Mouse (Mus musculus): ENCODE measurements at regions not wholly inside any gene's neighbourhood (a gene's known extent, or its start where the extent isn't known, plus 50 kb on each side); places are given as distances from the start of the nearest gene placed in this dataset.

DNA sequence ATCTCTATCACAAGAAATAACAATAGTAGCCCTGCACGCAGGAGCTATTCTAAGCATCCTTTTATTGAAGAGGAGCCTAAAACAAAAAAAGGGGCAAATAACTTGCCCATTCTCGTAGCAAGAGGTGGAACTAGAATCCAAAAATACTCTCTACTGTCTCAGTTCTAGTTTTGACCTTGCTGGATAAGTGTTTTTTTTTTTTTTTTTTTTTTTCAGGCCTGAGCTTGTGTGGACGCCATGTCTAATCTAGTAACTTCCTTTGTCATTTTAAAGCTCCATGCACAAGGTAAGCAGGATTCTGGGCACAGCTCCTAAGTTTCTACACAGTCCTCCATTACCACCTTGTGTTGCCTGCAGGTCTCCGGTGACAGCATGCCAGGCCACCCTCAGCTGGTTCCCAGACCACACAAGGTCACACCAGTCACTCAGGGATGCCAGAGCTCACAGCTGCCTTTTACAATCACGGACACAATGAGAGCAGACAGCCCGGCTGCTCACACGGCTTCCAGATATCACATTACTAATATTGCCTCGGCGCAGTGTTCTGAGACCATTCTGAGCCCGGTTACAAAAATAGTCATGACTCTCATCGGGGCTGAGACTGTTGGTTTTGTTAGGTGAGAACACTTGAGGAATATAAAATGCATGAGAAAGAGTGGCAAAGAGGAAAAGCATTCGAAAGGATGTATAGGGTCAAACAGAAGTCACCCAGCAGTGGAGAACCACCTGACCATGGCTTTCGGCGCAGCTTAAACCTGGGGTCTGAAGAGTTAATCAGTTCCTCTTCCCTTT is 124.7 kb upstream of the Tank start:
- peak; percentile 54 for DNase-seq (ENCODE audit: inconsistent ontology term)

DNA sequence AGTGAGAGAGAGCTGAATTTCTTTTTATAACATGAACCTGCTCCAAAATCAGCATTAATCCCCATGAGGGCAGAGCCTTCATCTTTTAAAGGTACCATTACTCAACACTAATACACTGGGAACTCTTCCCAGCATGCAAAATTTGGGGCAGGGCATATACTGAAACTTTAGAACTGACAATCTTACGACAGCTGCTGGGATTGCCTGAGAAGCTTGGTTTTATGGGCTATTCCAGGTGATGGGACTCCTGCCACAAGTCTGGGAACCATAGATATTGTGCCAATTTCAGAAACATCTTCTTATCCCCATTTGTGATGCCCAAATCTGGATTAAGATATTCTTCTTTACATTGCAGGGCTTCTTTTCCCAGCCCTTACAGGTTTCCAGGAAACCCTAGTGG is 125.8 kb upstream of the Tank start:
- DNase-seq (ENCODE audit: inconsistent ontology term) = no peak

DNA sequence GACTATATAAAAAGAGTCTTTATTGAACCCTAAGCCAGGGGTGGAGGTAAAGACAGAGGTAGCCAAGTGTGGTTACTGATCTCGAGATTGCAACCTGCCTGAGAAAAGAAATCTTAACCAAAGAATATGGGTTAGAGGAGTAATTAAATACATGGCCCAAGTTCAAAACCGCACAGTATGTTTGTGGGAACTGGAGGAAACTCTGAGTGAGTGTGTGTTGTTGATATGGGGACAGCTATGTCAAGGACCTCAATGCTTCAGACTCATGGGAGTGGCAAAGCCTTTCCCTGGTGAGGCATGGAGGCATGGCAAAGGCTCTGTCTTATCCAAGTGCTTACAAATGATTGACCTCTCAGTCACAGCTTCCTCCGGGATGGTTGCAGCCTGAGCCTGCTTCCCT is 127.7 kb upstream of the Tank start:
- DNase-seq (ENCODE audit: inconsistent ontology term) = no peak

DNA sequence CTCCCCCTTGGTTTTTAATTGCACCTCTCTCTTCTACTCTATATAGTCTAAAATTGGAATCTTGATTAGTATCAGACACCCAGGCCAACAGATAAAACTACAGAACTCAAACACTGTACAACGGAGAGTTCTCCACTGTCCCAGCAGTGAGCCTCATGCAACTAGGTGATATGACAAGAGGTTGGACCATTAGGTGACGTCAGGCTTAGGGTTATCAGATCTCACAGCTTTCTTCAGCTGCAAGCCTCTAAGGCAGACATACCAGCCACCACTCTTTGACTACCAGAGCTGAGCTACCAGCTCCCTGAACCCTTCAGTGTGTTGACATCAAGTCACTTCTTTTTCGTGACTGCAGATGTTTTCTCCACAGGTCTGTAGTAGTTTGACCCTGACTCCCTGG is 141.8 kb upstream of the Tank start:
- no peak for DNase-seq (ENCODE audit: inconsistent ontology term)

DNA sequence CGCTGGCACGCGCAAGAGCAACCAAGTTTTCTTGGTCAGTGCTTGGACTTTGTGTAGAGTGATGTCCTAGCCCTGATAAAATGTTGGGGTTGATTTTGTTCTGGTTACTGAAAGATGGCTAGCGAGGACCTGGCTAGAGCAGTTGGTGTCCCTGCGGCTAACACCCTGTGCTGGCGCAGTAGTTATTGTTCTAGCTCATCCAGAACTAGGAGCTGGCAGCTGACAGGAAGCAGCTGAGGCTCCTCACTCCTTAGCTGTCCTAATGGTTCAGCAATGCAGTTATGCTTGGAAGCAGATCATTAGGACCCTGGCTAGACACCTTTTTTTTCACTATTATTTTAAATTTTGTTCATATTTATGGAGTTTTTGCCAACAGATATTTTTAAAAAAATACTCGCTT is 170.5 kb upstream of the Tank start:
- no peak for DNase-seq (ENCODE audit: inconsistent ontology term)

DNA sequence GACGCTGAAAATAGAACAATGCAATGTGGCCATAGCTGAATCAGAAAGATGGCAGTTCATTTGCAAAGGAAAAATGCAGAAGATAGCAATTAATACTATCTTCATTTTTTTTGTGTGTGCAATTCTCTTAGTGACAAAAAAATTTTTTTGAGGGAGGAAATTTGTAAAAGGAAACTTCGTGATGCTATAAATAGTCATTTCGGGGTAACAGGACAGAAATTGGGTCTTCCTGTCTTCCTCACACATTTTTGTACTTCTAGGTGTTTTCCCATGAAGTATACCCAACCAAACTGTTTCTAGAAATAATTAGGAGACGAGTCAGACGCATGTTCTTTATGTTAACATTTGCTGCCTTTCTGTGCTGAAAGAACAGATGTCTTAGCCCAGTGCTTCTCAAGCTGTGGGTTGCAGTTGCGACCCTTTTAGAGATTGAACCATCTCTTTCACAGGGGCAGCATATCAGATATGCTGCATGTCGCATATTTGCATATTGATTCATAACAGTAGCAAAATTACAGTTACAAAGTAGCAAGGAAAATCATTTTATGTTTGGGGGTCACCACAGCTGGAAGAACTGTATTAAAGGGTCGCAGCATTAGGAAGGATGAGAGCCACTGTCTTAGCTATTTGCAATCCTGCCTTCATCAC is 172.2 kb upstream of the Tank start:
- no peak for DNase-seq (ENCODE audit: inconsistent ontology term)

DNA sequence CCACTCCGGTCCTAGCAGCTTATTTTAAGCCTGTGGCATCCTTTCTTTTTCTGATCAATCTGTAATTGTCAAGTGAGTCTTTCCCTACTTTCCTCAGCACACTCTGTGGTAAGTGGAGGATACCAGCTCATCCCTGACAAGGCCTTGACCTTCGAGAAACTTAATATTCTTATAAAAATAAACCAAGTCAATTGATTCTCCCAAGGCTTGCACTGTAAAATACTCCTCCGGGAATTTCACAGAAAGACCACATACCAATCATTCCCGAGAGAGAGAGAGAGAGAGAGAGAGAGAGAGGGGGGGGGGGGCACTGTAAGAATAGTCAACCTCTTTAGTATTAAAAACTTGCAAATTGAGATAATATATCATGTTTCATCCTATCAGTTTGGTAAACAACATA is 173.1 kb upstream of the Tank start:
- peak; percentile 18 for DNase-seq (ENCODE audit: inconsistent ontology term)

DNA sequence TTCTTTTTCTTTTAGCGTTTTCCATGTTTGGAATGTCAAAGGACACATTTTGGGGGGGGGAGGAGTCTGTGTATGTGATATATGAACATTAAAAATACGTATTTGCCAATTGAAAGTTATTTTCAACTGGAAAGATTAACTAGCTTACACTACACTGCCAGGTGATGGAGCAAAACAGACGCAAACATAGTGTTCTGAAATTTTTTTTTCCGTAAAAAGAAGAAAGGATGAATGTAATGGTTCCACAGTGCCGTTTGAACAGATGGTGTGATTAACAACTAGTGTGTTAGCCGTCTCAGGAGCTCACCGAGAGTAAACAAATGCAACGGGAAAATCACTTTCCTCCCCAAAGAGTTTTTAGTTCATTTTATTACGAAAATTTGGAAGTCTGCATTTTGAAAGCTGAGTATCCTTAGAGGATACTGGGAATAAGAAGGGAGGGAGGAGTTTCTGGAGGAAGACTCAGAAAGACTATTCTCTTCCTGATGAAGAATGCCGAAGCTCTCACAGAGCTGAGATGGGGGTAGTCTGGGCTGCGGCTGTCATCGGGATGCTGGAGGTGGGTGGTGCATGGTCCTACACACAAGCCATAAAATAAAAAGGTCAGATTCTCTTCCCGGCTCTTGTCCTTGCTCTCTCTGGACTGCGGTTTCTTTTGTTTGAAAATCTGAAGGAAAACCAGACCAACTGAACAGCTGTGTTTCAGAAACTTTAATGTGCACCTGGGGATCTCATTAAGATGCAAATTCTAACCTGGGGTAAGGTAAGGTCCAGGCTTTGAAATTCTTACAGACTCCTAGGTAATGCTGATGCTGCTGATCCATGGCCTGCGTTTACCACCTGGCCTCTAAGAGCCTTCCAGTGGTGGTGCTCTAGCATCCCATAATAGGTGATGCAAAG is 175.5 kb upstream of the Tank start:
- peak; percentile 40 for DNase-seq (ENCODE audit: inconsistent ontology term)

DNA sequence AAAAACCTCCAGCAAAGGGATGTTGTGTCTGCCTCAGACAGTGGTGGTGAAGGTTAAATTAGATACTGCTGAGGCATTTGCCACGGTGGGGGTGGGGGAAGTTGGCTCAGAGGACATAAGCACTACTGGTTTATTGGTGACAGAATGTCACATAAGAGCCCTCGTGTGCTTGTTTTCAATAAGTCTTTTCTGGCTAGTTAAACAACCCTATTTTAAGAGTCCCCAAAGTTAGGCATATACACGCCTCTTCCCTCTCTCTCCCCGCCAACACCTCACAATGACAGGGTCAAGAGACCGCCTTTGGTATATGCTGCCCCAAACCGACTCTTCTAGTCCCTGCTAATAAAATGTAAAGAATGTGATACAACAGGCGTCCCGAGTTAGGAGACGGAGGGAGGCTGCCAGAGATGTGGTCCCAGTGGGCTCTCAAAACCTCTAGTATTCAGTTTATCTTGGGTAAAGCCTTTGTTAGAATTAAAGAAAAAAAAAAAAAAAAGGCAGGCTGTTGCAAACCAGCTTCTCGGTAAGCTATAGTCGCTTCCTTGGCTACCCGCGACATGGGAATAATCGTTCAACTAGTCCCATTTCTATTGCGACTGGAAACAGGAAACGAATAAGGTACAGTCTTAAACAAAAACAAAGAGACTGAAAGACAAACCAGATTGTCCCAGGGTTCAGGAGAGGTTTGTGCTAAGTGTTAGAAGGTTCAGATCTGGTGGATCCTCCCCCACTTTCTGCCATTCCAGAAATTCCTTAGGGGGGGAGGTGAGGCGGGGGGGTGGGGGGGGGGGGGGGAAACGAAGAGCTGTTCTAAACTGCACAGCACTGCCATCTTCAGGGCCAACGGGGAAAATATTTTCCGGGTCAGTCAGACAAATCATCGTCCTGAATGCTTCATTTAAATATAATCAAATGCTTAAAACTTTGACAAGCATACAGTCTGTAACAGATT is 176.5 kb upstream of the Tank start:
- peak; percentile 84 for DNase-seq (ENCODE audit: inconsistent ontology term)

DNA sequence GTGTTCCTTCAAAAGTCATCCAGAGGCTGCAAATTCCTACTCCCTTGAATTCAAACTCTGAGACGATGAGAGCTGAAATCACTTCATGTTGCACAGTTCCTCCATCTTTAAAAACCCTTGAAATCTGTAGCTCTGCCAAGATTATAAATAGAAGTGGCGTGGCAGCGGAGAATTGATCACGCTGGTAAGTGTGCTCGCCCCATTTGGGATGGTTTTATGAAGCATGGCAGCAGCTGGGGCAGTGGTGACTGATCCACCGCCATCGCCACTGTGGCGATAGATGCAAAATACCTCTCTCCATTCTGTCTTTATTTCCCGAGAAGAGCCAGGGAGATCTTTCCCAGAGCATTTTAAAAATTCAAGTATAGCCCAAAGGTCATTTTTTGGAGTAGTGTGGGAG is 179.8 kb upstream of the Tank start:
- no peak for DNase-seq (ENCODE audit: inconsistent ontology term)

DNA sequence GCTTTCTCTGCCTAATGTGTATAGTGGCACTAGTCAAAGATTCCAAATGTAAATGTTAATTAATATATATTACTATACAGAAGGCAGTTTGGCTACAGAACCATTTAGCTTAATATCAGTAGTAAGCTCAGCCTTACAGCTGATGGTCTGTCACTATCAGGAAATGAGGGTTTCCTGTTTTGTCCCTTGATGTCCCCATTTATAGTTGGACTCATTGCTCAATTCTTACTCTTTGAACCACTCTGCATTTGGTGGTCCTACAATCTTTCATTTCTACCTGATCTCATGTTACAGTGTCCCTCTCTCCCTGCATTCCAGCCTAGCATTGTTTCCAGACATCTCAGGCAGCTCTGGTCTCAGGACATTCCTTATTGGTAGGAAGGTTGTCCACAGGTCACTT is 188.8 kb upstream of the Tank start:
- DNase-seq (ENCODE audit: inconsistent ontology term) = no peak

DNA sequence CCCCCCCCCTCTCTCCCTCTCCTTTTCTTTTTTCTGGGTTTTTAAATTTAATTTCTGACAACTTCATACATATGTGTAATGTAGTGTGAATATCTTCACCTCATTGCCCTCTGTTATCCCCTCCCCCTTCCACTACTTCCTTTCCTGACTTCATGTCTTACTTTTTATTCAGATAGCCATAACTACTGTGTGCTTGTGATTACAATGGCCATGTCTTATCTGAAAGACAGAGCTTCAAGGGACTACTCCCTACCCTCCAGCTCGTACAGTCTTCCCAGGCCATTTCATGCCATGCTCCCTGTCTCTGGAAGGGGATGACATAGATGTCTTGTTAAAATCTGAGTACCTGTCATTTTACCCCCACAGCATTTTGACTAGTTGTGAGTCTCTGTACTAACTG is 189.2 kb upstream of the Tank start:
- DNase-seq (ENCODE audit: inconsistent ontology term) = no peak

DNA sequence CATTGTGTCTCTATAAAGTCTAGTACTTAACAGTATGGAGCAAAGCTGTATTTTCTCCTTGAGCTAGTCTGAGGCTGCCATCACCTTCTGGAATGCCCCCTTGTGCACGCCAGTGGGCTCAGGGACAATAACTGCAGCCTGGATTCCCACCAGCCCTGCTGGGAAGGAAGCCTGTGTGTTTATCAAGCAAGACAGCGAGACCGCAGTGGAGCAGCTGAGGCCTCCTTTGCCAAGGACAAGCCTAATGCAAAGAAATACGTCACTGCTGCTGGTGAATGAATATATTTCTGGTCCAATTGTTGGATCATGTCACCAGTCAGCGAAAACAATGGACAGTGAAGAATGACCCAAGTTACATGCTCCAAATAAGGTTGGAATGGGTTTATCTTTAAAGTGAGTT is 190.8 kb upstream of the Tank start:
- DNase-seq (ENCODE audit: inconsistent ontology term) = peak; percentile 46

DNA sequence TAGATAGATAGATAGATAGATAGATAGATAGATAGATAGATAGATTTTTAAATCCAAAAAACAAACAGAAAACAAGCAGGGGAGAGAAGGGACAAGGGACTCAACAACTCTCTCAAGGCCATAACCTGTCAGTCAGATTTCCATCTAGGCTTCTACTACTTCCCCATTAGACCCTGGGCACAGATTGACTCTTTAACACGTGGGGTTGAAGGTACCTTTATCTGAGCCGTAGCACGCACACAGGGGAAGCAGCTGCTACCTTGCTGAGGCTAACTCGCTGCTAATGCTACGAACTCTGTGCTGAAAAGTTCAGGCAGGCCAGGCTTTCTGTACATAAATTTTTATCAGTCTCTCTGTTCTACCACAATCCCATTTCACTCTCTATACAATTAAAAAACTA is 191.4 kb upstream of the Tank start:
- no peak for DNase-seq (ENCODE audit: inconsistent ontology term)

DNA sequence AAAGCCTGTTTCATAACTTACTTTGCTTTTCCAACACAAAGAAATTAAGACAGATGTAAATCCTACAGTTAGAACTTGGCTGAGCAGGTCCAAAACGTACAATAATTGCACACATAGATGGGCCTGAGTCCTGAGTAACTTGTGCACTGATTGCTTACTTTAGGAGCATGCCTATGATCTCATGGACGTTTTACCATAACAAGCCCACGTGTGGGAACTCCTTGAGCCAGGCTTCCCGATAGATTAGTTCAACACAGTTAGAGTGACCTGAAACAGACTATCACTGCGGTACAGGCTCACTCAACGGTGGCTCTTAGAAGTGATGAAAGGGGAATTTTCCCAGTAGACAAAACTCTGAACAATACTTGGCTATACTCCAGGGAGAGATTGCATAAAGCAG is 193.9 kb upstream of the Tank start:
- DNase-seq (ENCODE audit: inconsistent ontology term) = no peak

DNA sequence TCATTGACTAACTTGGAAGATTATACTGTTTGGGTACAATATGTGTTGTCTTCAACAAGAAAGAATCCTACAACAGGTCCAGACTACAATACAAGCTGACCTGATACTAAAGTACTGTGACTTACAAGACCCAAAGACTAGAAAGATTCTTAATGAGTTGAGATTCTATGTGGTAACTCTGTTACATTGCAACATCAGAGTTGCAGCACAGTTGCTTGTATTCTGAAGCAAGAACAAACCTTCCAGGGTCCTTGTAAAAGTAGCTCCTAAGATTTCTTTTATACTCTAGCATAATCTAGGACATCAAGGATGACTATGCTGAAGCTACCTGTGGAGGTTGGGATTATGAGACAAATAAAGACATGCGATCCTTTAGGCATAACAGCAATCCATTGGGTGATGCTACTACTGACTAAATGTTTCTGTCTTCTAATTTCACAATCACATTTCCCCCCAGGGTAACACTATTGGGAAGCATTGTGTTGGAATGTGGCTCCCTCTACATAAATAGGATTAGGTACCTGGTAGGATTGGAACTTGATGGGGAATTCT is 194.6 kb upstream of the Tank start:
- no peak for DNase-seq (ENCODE audit: inconsistent ontology term)

DNA sequence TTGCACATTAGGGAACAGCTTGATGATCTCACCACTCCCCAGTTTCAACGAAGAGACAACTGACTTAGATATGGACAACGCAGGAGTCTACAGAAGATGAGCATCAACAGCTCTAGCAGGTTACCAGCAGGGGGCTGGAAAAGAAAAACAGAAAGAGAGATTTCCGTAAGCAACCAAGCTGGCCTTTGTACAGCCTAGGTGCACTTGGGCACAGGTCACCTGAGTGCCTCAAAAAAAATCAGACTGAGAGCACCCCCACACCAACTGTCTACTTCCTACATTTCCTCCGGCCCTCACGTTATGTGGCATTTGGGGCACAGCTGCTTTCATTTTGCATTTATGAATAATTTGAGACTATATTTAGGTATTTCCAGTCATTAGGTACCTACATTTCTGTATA is 199.3 kb upstream of the Tank start:
- no peak for DNase-seq (ENCODE audit: inconsistent ontology term)

DNA sequence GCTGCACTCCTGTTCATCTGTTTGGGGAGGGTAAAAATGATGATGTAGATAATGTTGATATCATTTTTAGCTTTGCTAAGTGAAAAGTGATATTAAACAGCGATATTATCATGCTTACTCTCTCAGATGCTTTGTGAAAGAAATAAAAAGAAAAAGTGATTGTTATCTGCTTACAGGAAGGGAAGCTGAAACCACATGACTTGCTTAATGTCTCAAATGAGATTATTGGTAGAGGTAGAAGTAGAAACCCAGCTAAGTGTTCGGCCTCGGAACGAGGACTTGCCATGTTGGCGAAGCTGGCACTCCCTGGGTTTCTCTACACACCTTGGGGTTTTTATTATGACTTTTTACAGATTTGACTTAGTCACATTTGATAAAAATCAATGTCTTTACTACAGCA is 200.1 kb upstream of the Tank start:
- no peak for DNase-seq (ENCODE audit: inconsistent ontology term)

DNA sequence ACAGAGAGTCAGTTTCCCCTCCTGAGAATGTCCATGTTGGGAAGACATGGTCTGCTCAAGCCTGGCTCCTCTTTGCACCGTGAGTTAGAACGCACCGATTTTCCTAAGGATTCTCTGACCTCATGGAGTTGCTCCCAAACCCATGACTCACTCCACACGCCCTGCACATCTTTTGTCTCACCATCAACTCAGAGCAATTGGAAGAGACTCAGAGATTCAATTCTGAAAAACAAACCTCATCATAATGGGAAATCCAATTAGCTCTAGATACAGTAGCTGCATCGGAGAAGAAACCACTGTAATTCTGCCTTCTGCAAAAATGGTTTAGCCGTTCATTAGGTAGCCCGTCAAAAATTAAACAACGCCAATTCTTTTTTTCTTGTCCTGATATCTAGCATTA is 200.6 kb upstream of the Tank start:
- peak; percentile 86 for DNase-seq (ENCODE audit: inconsistent ontology term)

DNA sequence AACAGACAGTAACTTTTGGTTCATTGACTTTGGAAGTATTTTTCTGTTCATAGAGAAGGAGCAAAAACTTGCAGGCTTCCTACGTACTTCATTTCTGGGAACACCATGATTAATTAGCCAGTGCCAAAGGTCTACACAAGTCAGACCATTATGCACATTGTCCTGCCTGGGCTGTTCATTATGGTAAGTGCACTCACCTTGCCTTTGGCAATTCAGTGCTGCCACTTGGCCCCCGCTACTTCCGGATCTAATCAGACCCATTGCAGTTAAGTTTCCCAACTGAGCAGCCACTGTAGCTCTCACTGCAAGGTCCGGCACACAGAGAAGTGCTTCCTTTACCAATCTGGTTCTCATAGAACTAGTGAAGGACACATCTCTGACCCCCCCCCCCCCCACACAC is 215.8 kb upstream of the Tank start:
- DNase-seq (ENCODE audit: inconsistent ontology term) = no peak

DNA sequence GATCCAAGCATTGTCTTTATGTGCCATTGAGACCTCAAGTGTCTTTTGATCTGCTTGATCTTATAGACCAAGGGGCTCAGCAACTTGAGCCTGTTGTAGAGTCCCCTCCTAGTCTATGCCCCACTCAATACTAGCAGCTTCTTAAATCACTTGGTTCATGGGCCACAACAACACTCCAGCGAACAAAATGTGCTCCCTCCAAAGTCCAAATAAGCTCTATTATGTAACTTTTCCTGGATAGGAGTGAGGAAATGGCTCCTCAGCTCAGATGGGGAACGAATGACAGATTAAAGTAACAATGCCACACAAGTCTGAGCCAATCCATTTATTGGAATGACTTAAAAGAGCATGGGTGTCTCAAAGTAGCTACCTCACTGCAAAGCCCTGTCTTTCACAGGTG is 217.0 kb upstream of the Tank start:
- DNase-seq (ENCODE audit: inconsistent ontology term) = no peak
